Mouse (Mus musculus) stomach, embryonic 16.5 days (tissue): ENCODE results near the gene Gucy2e. TPM values are rescaled to one million over a fixed set of nuclear protein-coding genes. Genes with fewer than 3 reads are reported as not detected.

Experiments used
- ATAC-seq: fragments of 200-750 bp; cut with Nextera tagmentation; 2 replicates; pipeline ENCODE4 v1.8.0; 2017; ENCODE audit warnings: moderate number of reproducible peaks, moderate TSS enrichment; ENCODE audit not compliant: insufficient read depth, low FRiP score
- H3K27ac ChIP-seq: fragments of 300-500 bp; sonication (generic); 2 replicates; pipeline ENCODE4 v1.5.1; 2014; ENCODE audit warnings: low read length
- H3K27me3 ChIP-seq: fragments of 300-500 bp; sonication (generic); 2 replicates; pipeline ENCODE4 v1.6.1; 2014; ENCODE audit warnings: low read length, control low read depth, mixed read lengths; ENCODE audit not compliant: control insufficient read depth, insufficient read depth
- H3K36me3 ChIP-seq: fragments of 300-500 bp; sonication (generic); 2 replicates; pipeline ENCODE4 v1.6.1; 2014; ENCODE audit warnings: low read length; ENCODE audit not compliant: control insufficient read depth, insufficient read depth
- H3K4me1 ChIP-seq: fragments of 300-500 bp; sonication (generic); 2 replicates; pipeline ENCODE4 v1.6.1; 2014; ENCODE audit warnings: low read length, control low read depth, mixed read lengths; ENCODE audit not compliant: control insufficient read depth, insufficient read depth
- H3K4me2 ChIP-seq: fragments of 300-500 bp; sonication (generic); 2 replicates; pipeline ENCODE4 v1.6.1; 2014; ENCODE audit warnings: low read depth, low read length, mixed read lengths
- H3K4me3 ChIP-seq: fragments of 300-500 bp; sonication (generic); replicated peaks from 2 replicates; pipeline ENCODE4 v1.5.1; 2014; ENCODE audit warnings: mild to moderate bottlenecking, low read length
- H3K9ac ChIP-seq: fragments of 300-500 bp; sonication (generic); 2 replicates; pipeline ENCODE4 v1.6.1; 2014; ENCODE audit warnings: low read length
- H3K9me3 ChIP-seq: fragments of 300-500 bp; sonication (generic); replicated peaks from 2 replicates; pipeline ENCODE4 v1.6.1; 2016; ENCODE audit warnings: low read length, control low read depth; ENCODE audit not compliant: control insufficient read depth
- WGBS: fragments of 180-500 bp; shearing (Covaris S2); extraction: QIAGEN DNeasy Blood & Tissue Kit; methylation state at CpG from one replicate; pipeline ENCODE4 v1.1.7; 2014; 5-methylcytosine and 5-hydroxymethylcytosine counted together
- polyA plus RNA-seq: library from polyadenylated mRNA; unstranded; fragments of >200 nt; fragmentation: Nextera tagmentation; extraction: Ambion mirVana; gene quantifications from 2 replicates; pipeline ENCODE4 v1.2.1, GENCODE M21; 2015

Gene Gucy2e
- polyA plus RNA-seq, result not detected in 2 replicates

DNA sequence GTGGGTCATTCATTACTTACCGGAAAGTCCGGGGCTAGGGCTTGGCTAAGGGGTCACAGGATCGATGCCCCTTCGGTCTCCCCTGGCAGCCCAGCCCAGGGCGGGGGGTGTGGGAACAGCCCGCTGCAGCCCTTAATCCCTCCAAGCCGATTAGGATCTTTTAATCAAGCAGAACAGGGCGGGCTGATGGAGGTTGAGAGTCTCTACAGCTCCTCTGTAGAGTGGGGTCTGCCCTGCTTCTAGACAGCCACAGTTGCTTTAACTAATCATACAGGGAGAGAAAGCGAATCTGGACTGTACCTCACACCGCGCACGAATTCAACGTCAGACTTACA is at the start of gene Gucy2e:
Gucy2e (minus strand) TSS at position 111 of the 335 bp plus-strand sequence.
- Histone ChIP-seq H3K4me2 (peak within 1 kb of the TSS; percentile 59), H3K27ac (no peak within 1 kb of the TSS), H3K36me3 (no peaks in the 10 kb centered on the region), H3K9ac (peak within 1 kb of the TSS; percentile 64), H3K9me3 (no peaks in the 10 kb centered on the region), H3K4me1 (peaks cover 5% of the 10 kb centered on the region), H3K4me3 (peak within 1 kb of the TSS; percentile 42), H3K27me3 (peaks cover 23% of the 10 kb centered on the region)
- 24% methylated on average over 13 of the region's 13 CpGs for WGBS
- no peak for ATAC-seq

DNA sequence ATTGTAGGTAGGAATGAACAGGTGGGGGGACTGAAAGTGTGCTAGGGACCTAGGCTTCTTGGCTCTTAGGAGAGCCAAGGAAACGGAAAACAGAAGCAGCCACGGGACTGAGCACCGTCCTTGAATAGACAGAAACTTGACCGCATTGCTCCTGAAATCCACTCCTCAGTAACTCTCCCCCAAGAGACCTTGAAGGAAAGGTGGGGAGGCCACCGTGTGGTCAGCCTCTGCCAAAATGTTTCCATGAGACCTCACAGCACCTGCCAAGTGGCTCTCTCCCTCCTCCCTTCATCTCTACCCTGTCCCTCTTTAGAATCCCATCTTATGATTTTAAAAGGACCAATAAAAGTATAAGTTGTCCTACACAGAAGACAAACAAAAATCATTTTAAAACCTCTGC is 40.4 kb upstream of the Gucy2e start:
- no peak overlapping the region for H3K4me2 ChIP-seq
- no peak overlapping the region for H3K27ac ChIP-seq
- no peaks in the 10 kb centered on the region for H3K27me3 ChIP-seq
- WGBS, result 70% methylated on average over 5 of the region's 5 CpGs
- H3K36me3 ChIP-seq, result no peaks in the 10 kb centered on the region
- H3K9me3 ChIP-seq, result no peaks in the 10 kb centered on the region
- ATAC-seq, result no peak
- no peak overlapping the region for H3K9ac ChIP-seq
- H3K4me3 ChIP-seq, result no peak overlapping the region
- no peaks in the 10 kb centered on the region for H3K4me1 ChIP-seq

GRCm38 (mm10) chr11:69276081-69276480 is 39.2 kb upstream of the Gucy2e start:
- Histone ChIP-seq H3K9ac (no peak overlapping the region), H3K27me3 (no peaks in the 10 kb centered on the region), H3K4me3 (no peak overlapping the region), H3K4me1 (no peaks in the 10 kb centered on the region), H3K36me3 (no peaks in the 10 kb centered on the region), H3K4me2 (no peak overlapping the region), H3K9me3 (no peaks in the 10 kb centered on the region), H3K27ac (no peak overlapping the region)
- no peak for ATAC-seq
- WGBS, result 34% methylated on average over 2 of the region's 2 CpGs

DNA sequence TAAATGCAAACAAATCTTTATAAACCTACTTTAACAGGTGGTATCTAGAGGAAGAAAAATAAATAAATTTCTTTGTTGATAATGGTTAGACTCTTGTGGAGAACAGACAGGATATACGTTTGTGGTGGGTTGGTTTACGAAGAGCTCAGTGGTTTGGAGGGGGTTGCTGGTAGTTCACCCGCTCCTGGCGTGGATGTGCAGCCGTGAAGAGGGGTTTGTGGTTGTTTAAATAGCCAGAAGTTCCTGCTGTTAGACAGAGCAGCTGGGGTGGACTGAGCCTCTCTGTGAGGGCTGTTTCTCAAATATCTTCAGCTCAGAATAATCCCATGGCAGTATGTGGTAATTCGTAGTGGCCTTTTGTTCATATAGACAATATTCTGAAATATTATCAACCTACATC is 38.8 kb upstream of the Gucy2e start:
- no peaks in the 10 kb centered on the region for H3K4me1 ChIP-seq
- H3K4me2 ChIP-seq, result no peak overlapping the region
- no peak for ATAC-seq
- no peak overlapping the region for H3K9ac ChIP-seq
- H3K36me3 ChIP-seq, result no peaks in the 10 kb centered on the region
- H3K9me3 ChIP-seq, result no peaks in the 10 kb centered on the region
- no peaks in the 10 kb centered on the region for H3K27me3 ChIP-seq
- 68% methylated on average over 6 of the region's 6 CpGs for WGBS
- H3K4me3 ChIP-seq, result no peak overlapping the region
- H3K27ac ChIP-seq, result no peak overlapping the region

GRCm38 (mm10) chr11:69272122-69272740 is 35.4 kb upstream of the Gucy2e start:
- no peak overlapping the region for H3K4me3 ChIP-seq
- no peaks in the 10 kb centered on the region for H3K4me1 ChIP-seq
- 40% methylated on average over 16 of the region's 16 CpGs for WGBS
- H3K27ac ChIP-seq, result no peak overlapping the region
- no peak overlapping the region for H3K4me2 ChIP-seq
- H3K36me3 ChIP-seq, result no peaks in the 10 kb centered on the region
- H3K9ac ChIP-seq, result no peak overlapping the region
- ATAC-seq, result no peak; the same call in 1 of the 2 replicates
- no peaks in the 10 kb centered on the region for H3K9me3 ChIP-seq
- no peaks in the 10 kb centered on the region; the same call in 1 of the 2 replicates for H3K27me3 ChIP-seq

DNA sequence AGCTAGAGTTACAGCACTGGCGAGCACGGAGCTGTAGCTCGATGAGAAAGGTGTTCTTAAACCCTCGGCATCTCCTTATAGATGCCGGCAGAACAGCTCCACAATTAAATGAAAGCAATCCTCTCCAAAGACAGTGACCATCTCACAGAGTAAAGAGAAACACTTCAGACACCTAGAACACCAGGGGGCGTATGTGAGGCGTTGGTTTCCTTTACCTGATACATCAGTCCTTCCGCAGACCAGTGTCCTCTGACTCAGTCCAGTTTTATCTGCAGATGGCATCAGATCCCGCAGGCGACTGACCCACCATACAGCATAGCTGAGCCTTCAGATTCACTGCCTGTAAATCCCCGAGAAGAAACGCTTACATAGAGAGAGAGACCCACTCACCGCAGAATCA is 32.7 kb upstream of the Gucy2e start:
- WGBS, result 14% methylated on average over 13 of the region's 13 CpGs
- 0 out of 2 replicates have a peak, but pooled peaks have one; percentile 52 for ATAC-seq

DNA sequence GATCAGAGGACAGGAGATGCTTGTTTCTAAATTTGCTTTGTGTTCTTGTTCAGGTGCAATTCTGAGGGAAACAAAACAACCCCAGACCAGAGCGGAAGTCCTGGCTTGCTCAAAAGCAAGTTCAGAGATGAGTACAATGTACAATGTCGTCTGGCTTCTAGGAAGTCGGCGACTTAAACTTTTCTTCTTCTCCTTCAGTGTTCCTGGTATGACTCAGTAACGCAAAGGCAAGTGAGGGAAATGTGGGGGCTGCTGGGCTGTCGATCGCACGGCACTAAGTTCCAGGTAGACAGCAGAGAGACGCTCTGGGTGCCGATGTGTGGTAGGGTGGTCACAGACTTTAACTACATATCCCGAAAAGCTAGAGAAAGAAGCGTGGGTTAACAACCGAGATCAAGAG is 31.3 kb upstream of the Gucy2e start:
- H3K27ac ChIP-seq, result no peak overlapping the region
- no peaks in the 10 kb centered on the region for H3K36me3 ChIP-seq
- no peaks in the 10 kb centered on the region for H3K9me3 ChIP-seq
- no peaks in the 10 kb centered on the region for H3K4me1 ChIP-seq
- 76% methylated on average over 13 of the region's 13 CpGs for WGBS
- no peak overlapping the region for H3K4me2 ChIP-seq
- H3K9ac ChIP-seq, result no peak overlapping the region
- H3K27me3 ChIP-seq, result no peaks in the 10 kb centered on the region; the same call in 1 of the 2 replicates
- ATAC-seq, result no peak
- no peak overlapping the region for H3K4me3 ChIP-seq

More for the DNA sequence above, 32.7 kb upstream of the Gucy2e start:
- no peak overlapping the region for H3K4me3 ChIP-seq
- H3K9me3 ChIP-seq, result no peaks in the 10 kb centered on the region
- 0 out of 2 replicates have a peak overlapping the region, but pooled peaks have one; percentile 19 for H3K27ac ChIP-seq
- no peak overlapping the region for H3K4me2 ChIP-seq
- no peaks in the 10 kb centered on the region for H3K36me3 ChIP-seq
- no peaks in the 10 kb centered on the region; the same call in 1 of the 2 replicates for H3K27me3 ChIP-seq
- 0 out of 2 replicates have a peak overlapping the region, but pooled peaks have one; percentile 17 for H3K9ac ChIP-seq
- H3K4me1 ChIP-seq, result no peaks in the 10 kb centered on the region

- no peaks in the 10 kb centered on the region; the same call in 1 of the 2 replicates for H3K27me3 ChIP-seq
- no peak overlapping the region for H3K4me2 ChIP-seq
- no peak overlapping the region for H3K27ac ChIP-seq
- no peaks in the 10 kb centered on the region for H3K4me1 ChIP-seq
- no peaks in the 10 kb centered on the region for H3K9me3 ChIP-seq
- no peak overlapping the region for H3K4me3 ChIP-seq
- H3K9ac ChIP-seq, result no peak overlapping the region
- H3K36me3 ChIP-seq, result no peaks in the 10 kb centered on the region
- 28% methylated on average over 7 of the region's 7 CpGs for WGBS
- ATAC-seq, result no peak
Observed at GRCm38 (mm10) chr11:69267341-69267740, 30.5 kb upstream of the Gucy2e start.

DNA sequence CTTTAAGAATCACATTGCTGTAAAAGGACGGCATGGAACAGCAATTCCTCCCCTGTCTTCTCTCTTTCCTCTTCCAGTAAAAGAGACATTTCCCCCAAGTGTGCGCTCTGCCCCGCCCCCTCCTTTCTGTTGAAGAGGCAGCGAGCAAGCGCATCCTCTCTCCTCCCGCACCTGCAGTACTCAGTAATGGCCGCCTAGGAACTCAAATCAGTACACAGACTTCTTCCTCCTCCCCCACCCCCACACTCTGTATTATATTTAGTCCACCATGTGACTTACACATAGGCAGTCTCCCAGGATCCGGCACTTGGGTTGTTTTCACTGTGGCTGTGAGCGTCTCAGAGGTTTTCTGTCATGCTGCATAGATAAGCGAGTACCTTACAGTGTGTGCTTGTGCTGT is 29.4 kb upstream of the Gucy2e start:
- peak overlapping the region; percentile 33 for H3K4me2 ChIP-seq
- no peaks in the 10 kb centered on the region for H3K9me3 ChIP-seq
- H3K4me3 ChIP-seq, result no peak overlapping the region
- 14% methylated on average over 10 of the region's 10 CpGs for WGBS
- peak; percentile 33; the same call in 1 of the 2 replicates for ATAC-seq
- H3K36me3 ChIP-seq, result no peaks in the 10 kb centered on the region
- no peak overlapping the region for H3K27ac ChIP-seq
- H3K9ac ChIP-seq, result no peak overlapping the region
- H3K4me1 ChIP-seq, result no peaks in the 10 kb centered on the region
- no peaks in the 10 kb centered on the region; the same call in 1 of the 2 replicates for H3K27me3 ChIP-seq
